Mouse (Mus musculus) ES-E14 (cell line): ENCODE measurements at regions not wholly inside any gene's neighbourhood (a gene's known extent, or its start where the extent isn't known, plus 50 kb on each side); places are given as distances from the start of the nearest gene placed in this dataset.

ENCODE experiments used
- DNase-seq: peaks from one replicate; pipeline ENCODE4 v3.0.0-alpha.2; 2013; ENCODE audit warnings: low read depth, low spot score
- H3K27ac ChIP-seq: 2 replicates; pipeline ENCODE4 v1.5.1; 2012; ENCODE audit warnings: low read depth, mild to moderate bottlenecking, low read length, moderate library complexity, mixed read lengths; ENCODE audit not compliant: poor library complexity, insufficient read depth, severe bottlenecking
- H3K36me3 ChIP-seq: 2 replicates; pipeline ENCODE4 v1.6.1; 2012; ENCODE audit warnings: mild to moderate bottlenecking, low read length, moderate library complexity, mixed read lengths; ENCODE audit not compliant: control insufficient read depth, poor library complexity, insufficient read depth, severe bottlenecking
- H3K4me1 ChIP-seq, 2 experiments: fragments of 150-350 bp in 1 of 2; sonication (generic) in 1 of 2; 2 replicates each; pipeline ENCODE4 v1.6.1; 2012; ENCODE audit warnings: low read length in 2 of 2, mild to moderate bottlenecking in 1 of 2, mixed read lengths in 1 of 2; ENCODE audit not compliant: control insufficient read depth in 2 of 2, insufficient read depth in 2 of 2, poor library complexity in 1 of 2
- H3K4me3 ChIP-seq, 2 experiments: fragments of 150-350 bp in 1 of 2; sonication (generic) in 1 of 2; 2 replicates each; pipeline ENCODE4 v1.5.1; 2012; ENCODE audit warnings: low read length in 2 of 2, low read depth in 1 of 2, mild to moderate bottlenecking in 1 of 2, mixed read lengths in 1 of 2; ENCODE audit not compliant: insufficient read depth in 1 of 2, poor library complexity in 1 of 2, severe bottlenecking in 1 of 2
- H3K9ac ChIP-seq: 2 replicates; pipeline ENCODE4 v1.6.1; 2012; ENCODE audit warnings: low read depth, mild to moderate bottlenecking, low read length, mixed read lengths; ENCODE audit not compliant: poor library complexity, insufficient read depth, severe bottlenecking
- H3K9me3 ChIP-seq: fragments of 150-350 bp; sonication (generic); 2 replicates; pipeline ENCODE4 v1.6.1; 2012; ENCODE audit warnings: low read depth, mild to moderate bottlenecking, low read length; ENCODE audit not compliant: control insufficient read depth, insufficient read depth
- CHD2 ChIP-seq: IDR thresholded peaks from 2 replicates; pipeline ENCODE4 v1.6.1; 2014; ENCODE audit warnings: mild to moderate bottlenecking, low read depth, low read length, inconsistent platforms
- HCFC1 ChIP-seq: IDR thresholded peaks from 2 replicates; pipeline ENCODE4 v1.6.1; 2012; ENCODE audit warnings: low read length, inconsistent platforms, borderline replicate concordance; ENCODE audit not compliant: insufficient read depth
- MAFK ChIP-seq: IDR thresholded peaks from 2 replicates; pipeline ENCODE4 v1.6.1; 2014; ENCODE audit warnings: mild to moderate bottlenecking, low read depth, low read length, inconsistent platforms; ENCODE audit not compliant: insufficient read depth
- ZC3H11A ChIP-seq: IDR thresholded peaks from 2 replicates; pipeline ENCODE4 v1.6.1; 2012; ENCODE audit warnings: low read depth, mild to moderate bottlenecking, inconsistent platforms, low read length, borderline replicate concordance
- ZNF384 ChIP-seq: IDR thresholded peaks from 2 replicates; pipeline ENCODE4 v1.6.1; 2012; ENCODE audit warnings: low read depth, low read length, inconsistent platforms
- in situ Hi-C, 2 experiments: fragments of 600-800 bp; cut with MboI; formaldehyde crosslinking; loops; one replicate each; pipeline ENCODE4 v1.15.1; 2025; ENCODE audit warnings: low sequenced_read_pairs in 2 of 2, inconsistent platforms in 1 of 2; ENCODE audit not compliant: unreplicated experiment in 2 of 2

GRCm38 (mm10) chr8:81095237-81095636, 80.5 kb upstream of the Usp38 start:
- in situ Hi-C loops = no loop called here
- Histone ChIP-seq H3K9me3 (no peaks in the 10 kb centered on the region), H3K36me3 (no peaks in the 10 kb centered on the region), H3K4me1 (peaks cover 0 to 3% of the 10 kb centered on the region in 2 experiments; a peak in 1 of 4 replicates), H3K27ac (no peak overlapping the region), H3K9ac (no peak overlapping the region), H3K4me3 (no peak overlapping the region)
- no peak for TF ChIP-seq MAFK
- TF ChIP-seq ZNF384 = no peak
- no peak for DNase-seq

GRCm38 (mm10) chr8:81080865-81081637, 66.3 kb upstream of the Usp38 start:
- Histone ChIP-seq H3K4me3 (peak overlapping the region; percentile 34 to 47), H3K9me3 (no peaks in the 10 kb centered on the region), H3K9ac (0 out of 2 replicates have a peak overlapping the region, but pooled peaks have one; percentile 11), H3K27ac (no peak overlapping the region), H3K4me1 (no peaks in the 10 kb centered on the region), H3K36me3 (no peaks in the 10 kb centered on the region)
- DNase-seq = peak; percentile 12
- TF ChIP-seq ZC3H11A = no peak
- TF ChIP-seq MAFK = no peak
- TF ChIP-seq HCFC1 = no peak
- TF ChIP-seq ZNF384 = no peak
- TF ChIP-seq CHD2 = no peak
- in situ Hi-C loops = no loop called here

GRCm38 (mm10) chr8:81079887-81080300, 65.2 kb upstream of the Usp38 start:
- no peak for DNase-seq
- in situ Hi-C loops = no loop called here
- H3K9me3 ChIP-seq = no peaks in the 10 kb centered on the region
- TF ChIP-seq HCFC1 (no peak), ZNF384 (no peak), CHD2 (no peak), MAFK (no peak)
- H3K4me3 ChIP-seq = no peak overlapping the region
- H3K4me1 ChIP-seq = no peaks in the 10 kb centered on the region
- H3K36me3 ChIP-seq = no peaks in the 10 kb centered on the region
- no peak overlapping the region for H3K27ac ChIP-seq
- H3K9ac ChIP-seq = no peak overlapping the region

GRCm38 (mm10) chr8:81069080-81069840, 54.5 kb upstream of the Usp38 start:
- no peak for TF ChIP-seq HCFC1
- TF ChIP-seq CHD2 = no peak
- in situ Hi-C loops = no loop called here
- peaks cover 0 to 3% of the 10 kb centered on the region in 2 experiments; a peak in 1 of 4 replicates for H3K4me1 ChIP-seq
- DNase-seq = no peak
- H3K4me3 ChIP-seq = no peak overlapping the region
- H3K9me3 ChIP-seq = no peaks in the 10 kb centered on the region
- no peak overlapping the region for H3K27ac ChIP-seq
- no peaks in the 10 kb centered on the region for H3K36me3 ChIP-seq
- no peak overlapping the region for H3K9ac ChIP-seq

- no peak overlapping the region for H3K4me3 ChIP-seq
- no peak overlapping the region for H3K27ac ChIP-seq
- H3K4me1 ChIP-seq = peaks cover 0 to 3% of the 10 kb centered on the region in 2 experiments; a peak in 1 of 4 replicates
- in situ Hi-C loops = no loop called here
- TF ChIP-seq ZC3H11A (no peak), MAFK (no peak), CHD2 (no peak), ZNF384 (no peak)
- no peaks in the 10 kb centered on the region for H3K9me3 ChIP-seq
- H3K36me3 ChIP-seq = no peaks in the 10 kb centered on the region
- no peak overlapping the region for H3K9ac ChIP-seq
- no peak for DNase-seq
These were observed 53.8 kb upstream of the Usp38 start for GRCm38 (mm10) chr8:81068519-81068918.
